Mouse (Mus musculus): ENCODE measurements around the gene Unc45b. TPM values are rescaled to one million over a fixed set of nuclear protein-coding genes. Genes with fewer than 3 reads are reported as not detected.

Gene Unc45b
- polyA plus RNA-seq (2015; fragmentation: Nextera tagmentation; extraction: Ambion mirVana): 1.8 and 2.1 TPM in 2 replicates

DNA sequence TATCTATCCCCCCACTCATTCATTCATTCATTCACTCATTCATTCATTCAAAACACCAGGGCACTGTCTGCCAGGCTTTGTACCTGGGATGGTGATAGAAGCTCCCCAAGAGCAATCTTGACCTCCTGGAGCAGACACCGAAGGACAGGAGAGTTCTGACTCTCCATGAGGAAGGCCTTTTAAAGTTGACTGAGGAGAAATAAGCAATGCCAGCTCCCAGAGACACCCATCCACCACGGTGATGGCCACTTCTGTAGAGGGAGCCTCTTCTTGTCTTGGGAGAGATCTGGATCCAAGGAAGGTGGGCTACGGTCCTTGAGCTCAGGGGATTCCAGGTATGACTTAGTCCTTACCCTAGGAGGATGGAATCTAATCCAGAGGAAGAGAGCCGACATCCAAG, at the start of gene Unc45b:
Unc45b (plus strand) TSS at position 301 of the 400 bp plus-strand sequence.
- H3K27ac ChIP-seq: no peak within 1 kb of the TSS
- H3K4me3 ChIP-seq (replicated peaks): no peak within 1 kb of the TSS
- no peaks in the 10 kb centered on the region for H3K9me3 ChIP-seq
- peaks cover 4% of the 10 kb centered on the region; the same call in 1 of the 2 replicates for H3K36me3 ChIP-seq
- H3K9ac ChIP-seq: no peak within 1 kb of the TSS
- no peak within 1 kb of the TSS for H3K4me2 ChIP-seq (replicated peaks)
- peaks cover 9% of the 10 kb centered on the region for H3K4me1 ChIP-seq (replicated peaks)
- WGBS: 89% methylated on average over 4 of the region's 4 CpGs
- ATAC-seq: no peak
- no peaks in the 10 kb centered on the region; the same call in 1 of the 2 replicates for H3K27me3 ChIP-seq (replicated peaks)

DNA sequence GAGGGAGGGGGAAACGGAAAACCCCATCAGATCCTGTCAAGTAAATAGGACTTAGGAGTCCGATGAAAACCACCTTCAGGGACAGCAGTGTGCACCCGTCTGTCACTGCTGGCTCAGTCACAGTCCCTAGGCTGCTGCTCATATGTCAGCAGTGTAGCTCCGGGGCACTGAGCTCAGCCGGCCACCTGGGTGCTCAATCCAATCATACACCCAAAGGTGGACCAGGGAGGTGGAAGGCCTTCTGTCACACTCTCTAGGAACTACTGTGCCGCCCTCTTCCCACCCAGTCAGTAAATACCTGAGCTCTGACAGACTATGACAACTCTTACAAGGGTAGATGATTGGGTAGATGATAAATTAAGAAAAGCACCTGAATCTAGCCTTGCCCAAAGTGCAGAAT, 49.6 kb upstream of the Unc45b start:
- Histone ChIP-seq H3K9me3 (no peaks in the 10 kb centered on the region), H3K36me3 (no peaks in the 10 kb centered on the region), H3K4me2 (replicated peaks) (no peak overlapping the region), H3K4me1 (replicated peaks) (peaks cover 11% of the 10 kb centered on the region; the same call in 1 of the 2 replicates), H3K4me3 (replicated peaks) (no peak overlapping the region), H3K27me3 (replicated peaks) (no peaks in the 10 kb centered on the region), H3K9ac (no peak overlapping the region), H3K27ac (no peak overlapping the region)
- 90% methylated on average over 6 of the region's 6 CpGs for WGBS
- ATAC-seq: no peak

DNA sequence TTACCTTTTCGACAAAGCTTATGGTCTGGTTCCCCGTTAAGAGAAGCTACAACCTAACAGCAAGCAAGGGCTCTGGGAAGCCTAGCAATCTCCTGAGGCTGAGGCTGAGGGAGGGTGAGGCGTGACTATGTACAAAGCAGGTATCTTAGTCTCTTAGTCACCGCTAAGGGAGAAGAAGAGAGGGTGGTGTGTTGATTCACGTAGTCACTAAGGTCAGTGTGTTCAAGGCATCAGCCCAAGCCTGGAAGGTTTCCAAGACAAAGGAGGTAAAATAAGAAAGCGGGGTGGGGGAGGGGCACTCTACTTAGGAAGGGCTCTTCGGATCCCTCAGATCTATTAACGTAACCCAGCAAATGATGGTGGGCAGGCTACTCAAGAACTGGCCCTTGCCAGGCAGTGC, 48.8 kb upstream of the Unc45b start:
- Histone ChIP-seq H3K4me2 (replicated peaks) (no peak overlapping the region), H3K9me3 (no peaks in the 10 kb centered on the region), H3K36me3 (no peaks in the 10 kb centered on the region), H3K4me3 (replicated peaks) (no peak overlapping the region), H3K4me1 (replicated peaks) (peaks cover 11% of the 10 kb centered on the region; the same call in 1 of the 2 replicates), H3K27me3 (replicated peaks) (no peaks in the 10 kb centered on the region), H3K27ac (no peak overlapping the region), H3K9ac (no peak overlapping the region)
- WGBS: 69% methylated on average over 8 of the region's 8 CpGs
- ATAC-seq: peak; percentile 56

DNA sequence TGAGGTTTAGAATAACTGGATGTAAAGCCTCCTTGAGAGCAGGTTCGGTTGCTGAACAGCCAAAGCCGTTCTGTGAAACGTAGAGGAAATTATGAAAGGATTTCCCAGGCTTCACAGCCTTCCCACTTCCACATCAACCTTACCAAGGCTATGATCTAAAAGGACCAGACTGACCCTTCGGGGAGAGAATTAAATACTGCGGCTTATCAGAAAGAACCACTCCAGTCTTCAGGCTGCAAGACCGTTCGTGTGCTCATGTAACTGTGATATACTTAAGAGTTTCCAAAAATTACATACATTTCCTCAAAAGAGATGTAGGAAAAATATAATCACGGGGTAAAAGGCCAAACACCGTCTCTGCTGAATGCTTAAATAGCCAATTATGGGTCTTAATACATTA, 47.7 kb upstream of the Unc45b start:
- Histone ChIP-seq H3K27ac (no peak overlapping the region), H3K4me2 (replicated peaks) (no peak overlapping the region), H3K9ac (no peak overlapping the region), H3K4me1 (replicated peaks) (peaks cover 11% of the 10 kb centered on the region; the same call in 1 of the 2 replicates), H3K9me3 (no peaks in the 10 kb centered on the region), H3K27me3 (replicated peaks) (no peaks in the 10 kb centered on the region), H3K36me3 (no peaks in the 10 kb centered on the region), H3K4me3 (replicated peaks) (no peak overlapping the region)
- WGBS: 87% methylated on average over 9 of the region's 9 CpGs
- no peak for ATAC-seq

DNA sequence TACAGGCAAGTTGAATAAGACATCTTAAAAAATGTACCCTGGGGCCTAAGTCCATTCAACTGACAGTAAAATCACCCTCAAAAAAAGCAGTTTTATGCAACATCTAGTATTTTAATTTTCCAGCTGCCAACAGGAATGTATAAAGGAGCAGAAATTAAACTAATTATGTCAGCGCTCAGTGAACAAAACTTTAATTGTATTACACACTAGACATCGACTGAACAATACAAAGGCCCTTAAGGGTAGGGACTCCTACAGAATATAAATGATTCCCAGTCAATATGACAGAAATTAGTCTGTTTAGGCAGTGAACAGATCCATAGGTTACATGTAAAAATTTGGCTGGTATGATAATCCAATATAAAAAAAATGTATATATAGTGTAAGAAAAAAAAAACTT, 47.3 kb upstream of the Unc45b start:
- no peak overlapping the region for H3K9ac ChIP-seq
- WGBS: 80% methylated on average over 2 of the region's 2 CpGs
- no peak overlapping the region for H3K4me2 ChIP-seq (replicated peaks)
- no peaks in the 10 kb centered on the region for H3K9me3 ChIP-seq
- ATAC-seq: no peak
- H3K4me3 ChIP-seq (replicated peaks): no peak overlapping the region
- H3K27ac ChIP-seq: no peak overlapping the region
- no peaks in the 10 kb centered on the region for H3K27me3 ChIP-seq (replicated peaks)
- no peaks in the 10 kb centered on the region for H3K36me3 ChIP-seq
- peaks cover 11% of the 10 kb centered on the region; the same call in 1 of the 2 replicates for H3K4me1 ChIP-seq (replicated peaks)

DNA sequence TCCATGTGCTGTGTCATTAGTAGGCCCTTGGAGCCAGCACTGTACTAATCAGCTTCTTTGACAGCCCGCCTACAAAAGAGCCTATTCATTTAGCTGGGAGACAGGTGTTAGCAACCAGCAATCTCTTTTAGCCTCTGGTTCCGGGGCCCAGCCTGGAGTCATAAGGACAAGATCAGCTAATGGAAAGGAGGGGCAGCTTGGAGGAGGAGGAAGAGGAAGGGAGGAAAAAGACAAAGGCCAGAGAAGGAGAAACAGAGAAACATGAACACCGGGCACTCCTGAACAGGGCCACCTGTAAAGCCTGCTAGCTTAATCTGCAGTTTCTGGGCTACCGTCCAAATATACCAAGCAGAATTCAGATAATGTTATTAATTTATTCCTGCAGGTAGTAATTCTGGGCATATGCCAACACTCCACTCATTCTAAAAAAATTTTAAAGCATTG, 46.8 kb upstream of the Unc45b start:
- 58% methylated on average over 4 of the region's 4 CpGs for WGBS
- Histone ChIP-seq H3K9me3 (no peaks in the 10 kb centered on the region), H3K9ac (no peak overlapping the region), H3K4me2 (replicated peaks) (no peak overlapping the region), H3K27me3 (replicated peaks) (no peaks in the 10 kb centered on the region), H3K36me3 (no peaks in the 10 kb centered on the region), H3K4me3 (replicated peaks) (no peak overlapping the region), H3K27ac (no peak overlapping the region), H3K4me1 (replicated peaks) (peaks cover 11% of the 10 kb centered on the region; the same call in 1 of the 2 replicates)
- ATAC-seq: peak; percentile 83

DNA sequence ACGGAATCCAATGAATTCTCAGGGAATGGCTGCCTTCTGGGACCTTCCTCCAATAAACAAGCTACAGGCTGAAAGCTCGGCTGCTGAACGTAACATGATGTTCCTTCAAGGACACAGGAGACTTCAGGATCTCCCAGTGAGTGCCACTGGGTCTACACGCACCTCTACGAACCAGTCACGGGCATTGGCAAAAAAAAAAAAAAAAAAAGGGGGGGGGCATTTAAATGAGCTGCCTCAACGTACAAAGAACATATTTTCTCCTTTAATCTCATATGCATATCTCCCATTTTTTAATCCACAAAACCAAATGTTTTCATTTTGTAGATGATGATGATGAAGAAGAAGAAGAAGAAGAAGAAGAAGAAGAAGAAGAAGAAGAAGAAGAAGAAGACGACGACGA, 44.4 kb upstream of the Unc45b start:
- no peak overlapping the region for H3K4me3 ChIP-seq (replicated peaks)
- no peak overlapping the region for H3K4me2 ChIP-seq (replicated peaks)
- no peaks in the 10 kb centered on the region for H3K36me3 ChIP-seq
- H3K27ac ChIP-seq: no peak overlapping the region
- H3K4me1 ChIP-seq (replicated peaks): peaks cover 11% of the 10 kb centered on the region; the same call in 1 of the 2 replicates
- H3K9me3 ChIP-seq: no peaks in the 10 kb centered on the region
- WGBS: 82% methylated on average over 10 of the region's 10 CpGs
- H3K9ac ChIP-seq: no peak overlapping the region
- no peak for ATAC-seq
- H3K27me3 ChIP-seq (replicated peaks): no peaks in the 10 kb centered on the region

DNA sequence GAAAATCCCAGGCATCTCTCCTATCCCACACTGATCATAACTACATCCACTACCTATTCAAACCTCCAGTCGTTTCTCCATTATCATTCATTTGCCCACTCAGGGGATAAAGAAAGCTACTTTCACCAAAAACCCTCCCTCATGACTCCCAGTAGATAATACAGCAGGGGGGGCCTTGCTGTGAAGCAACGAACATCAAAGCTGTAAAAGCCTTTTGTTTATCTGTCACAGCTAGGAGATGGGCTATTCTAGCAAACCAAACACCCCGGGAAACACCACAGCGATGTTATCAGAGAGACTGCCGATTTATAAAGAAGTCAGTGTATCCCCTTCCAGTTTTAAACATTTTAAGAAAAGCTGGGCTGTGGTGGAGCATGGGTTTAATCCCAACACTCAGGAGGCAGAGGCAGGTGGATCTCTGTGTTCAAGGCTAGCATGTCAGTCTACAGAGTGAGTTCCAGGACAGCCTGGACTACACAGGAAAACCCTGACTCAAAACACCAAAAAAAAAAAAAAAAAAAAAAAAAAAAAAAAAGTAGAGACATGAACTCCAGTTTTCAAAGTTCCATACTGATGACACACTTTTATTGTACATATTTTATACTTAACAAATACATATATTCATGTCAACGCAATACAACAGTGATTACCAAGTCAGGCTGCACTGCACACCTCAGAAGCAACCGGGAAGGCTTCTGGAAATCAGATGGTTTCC, 43.3 kb upstream of the Unc45b start:
- peaks cover 3% of the 10 kb centered on the region; the same call in 1 of the 2 replicates for H3K4me1 ChIP-seq (replicated peaks)
- WGBS: 37% methylated on average over 7 of the region's 7 CpGs
- no peaks in the 10 kb centered on the region for H3K36me3 ChIP-seq
- H3K4me2 ChIP-seq (replicated peaks): no peak overlapping the region
- no peak overlapping the region for H3K9ac ChIP-seq
- no peak overlapping the region for H3K27ac ChIP-seq
- no peak for ATAC-seq
- H3K4me3 ChIP-seq (replicated peaks): no peak overlapping the region
- H3K9me3 ChIP-seq: no peaks in the 10 kb centered on the region
- no peaks in the 10 kb centered on the region for H3K27me3 ChIP-seq (replicated peaks)

DNA sequence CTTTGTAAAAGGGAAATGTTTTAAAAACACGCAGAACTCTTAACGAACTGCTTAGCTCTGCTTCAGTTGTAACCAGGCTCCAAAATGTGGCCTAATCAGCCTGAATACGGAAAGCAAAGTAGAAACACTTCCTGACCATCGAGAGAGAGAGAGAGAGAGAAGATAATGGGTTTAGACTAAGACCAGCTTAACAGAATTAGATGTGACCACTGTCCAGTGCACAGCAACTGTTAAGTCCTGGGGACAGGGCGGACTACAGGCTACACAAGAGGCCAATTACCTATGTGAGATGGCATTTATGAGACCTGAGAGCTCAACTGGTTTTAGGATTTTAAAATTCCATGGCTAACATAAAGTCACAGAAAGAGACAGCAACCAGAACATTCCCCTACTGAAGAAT, 42.4 kb upstream of the Unc45b start:
- H3K27ac ChIP-seq: no peak overlapping the region
- 80% methylated on average over 5 of the region's 5 CpGs for WGBS
- no peak overlapping the region for H3K4me2 ChIP-seq (replicated peaks)
- H3K27me3 ChIP-seq (replicated peaks): no peaks in the 10 kb centered on the region
- H3K4me3 ChIP-seq (replicated peaks): no peak overlapping the region
- no peak overlapping the region for H3K9ac ChIP-seq
- ATAC-seq: no peak
- H3K9me3 ChIP-seq: no peaks in the 10 kb centered on the region
- H3K4me1 ChIP-seq (replicated peaks): 0 out of 2 replicates have a peak, but pooled peaks cover 3% of the 10 kb centered on the region
- H3K36me3 ChIP-seq: no peaks in the 10 kb centered on the region

DNA sequence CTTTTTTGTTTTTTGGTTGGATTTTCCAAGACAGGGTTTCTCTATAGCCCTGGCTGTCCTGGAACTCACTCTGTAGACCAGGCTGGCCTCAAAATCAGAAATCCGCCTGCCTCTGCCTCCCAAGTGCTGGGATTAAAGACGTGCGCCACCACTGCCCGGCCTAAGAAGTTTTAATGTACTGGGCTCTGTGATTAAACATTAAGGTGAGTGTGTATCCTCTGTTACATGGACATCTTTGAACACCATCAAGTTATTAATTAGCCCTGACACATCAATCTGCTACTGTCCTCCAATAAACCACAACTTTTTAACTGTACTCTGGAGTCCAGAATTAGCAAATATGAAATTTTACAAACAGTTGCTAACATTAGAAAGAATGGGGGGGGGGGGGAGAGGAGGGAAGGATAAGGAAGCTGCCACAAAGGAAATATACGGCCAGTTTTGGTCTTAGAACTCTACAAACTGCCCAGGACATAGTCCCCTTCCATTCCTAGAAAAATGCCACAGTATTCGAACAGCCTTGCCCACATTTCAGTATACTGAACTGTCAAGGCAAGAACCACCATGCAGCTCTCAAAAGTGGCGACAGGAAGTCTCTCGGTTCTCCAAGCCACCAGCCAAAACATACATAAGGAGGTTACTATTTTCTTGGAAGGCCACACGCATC, 40.7 kb upstream of the Unc45b start:
- Histone ChIP-seq H3K36me3 (no peaks in the 10 kb centered on the region), H3K4me3 (replicated peaks) (peak overlapping the region; percentile 93), H3K27ac (no peak overlapping the region), H3K9me3 (no peaks in the 10 kb centered on the region), H3K4me2 (replicated peaks) (peak overlapping the region; percentile 85), H3K27me3 (replicated peaks) (no peaks in the 10 kb centered on the region), H3K4me1 (replicated peaks) (no peaks in the 10 kb centered on the region), H3K9ac (peak overlapping the region; percentile 88; the same call in 1 of the 2 replicates)
- ATAC-seq: no peak
- WGBS: 59% methylated on average over 9 of the region's 9 CpGs

DNA sequence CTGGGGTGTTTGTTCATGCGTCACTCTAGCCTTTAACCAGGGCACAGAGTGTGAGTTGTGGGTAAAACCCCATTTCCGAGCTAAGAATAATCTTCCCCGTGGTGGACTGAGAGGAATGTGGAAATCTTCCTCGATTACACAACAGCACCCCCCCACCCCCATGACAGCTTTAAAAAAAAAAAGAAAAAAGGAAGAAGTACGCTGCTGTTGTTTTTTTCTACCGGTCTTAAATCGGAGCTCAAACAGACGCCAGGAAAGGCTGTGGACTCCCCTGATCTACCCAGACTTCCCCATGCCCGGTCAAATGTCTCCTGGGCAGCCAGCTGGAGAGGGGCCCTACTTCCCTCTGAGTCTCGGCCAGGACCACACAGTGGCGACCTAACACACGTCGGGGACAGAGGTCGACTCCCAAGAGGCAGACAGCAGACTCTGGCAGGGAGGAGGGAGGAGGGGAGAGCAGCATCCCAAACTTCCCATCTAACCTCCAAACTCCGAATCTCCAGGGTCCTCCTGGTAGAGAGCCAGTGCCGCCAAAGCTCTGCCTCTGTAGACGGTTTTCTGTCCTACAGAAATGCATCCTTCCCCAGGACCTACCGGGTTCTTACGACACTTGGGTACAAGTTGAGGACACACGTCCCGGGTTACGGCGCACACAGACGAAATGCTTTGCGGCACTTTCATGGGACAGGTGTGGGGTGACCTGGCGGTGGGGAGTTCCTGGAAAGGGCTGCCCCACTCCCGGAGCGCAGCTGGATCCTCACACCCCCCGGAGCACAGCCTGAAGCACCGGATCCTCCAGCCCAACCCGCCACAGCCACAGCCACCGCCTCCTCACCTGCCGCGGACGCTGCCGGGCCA, 39.9 kb upstream of the Unc45b start:
- H3K4me3 ChIP-seq (replicated peaks): peak overlapping the region; percentile 93
- H3K27ac ChIP-seq: peak overlapping the region; percentile 63
- 2% methylated on average over 36 of the region's 36 CpGs for WGBS
- no peaks in the 10 kb centered on the region for H3K9me3 ChIP-seq
- H3K36me3 ChIP-seq: no peaks in the 10 kb centered on the region
- no peaks in the 10 kb centered on the region for H3K4me1 ChIP-seq (replicated peaks)
- H3K27me3 ChIP-seq (replicated peaks): no peaks in the 10 kb centered on the region
- H3K9ac ChIP-seq: peak overlapping the region; percentile 88
- peak; percentile 75 for ATAC-seq
- peak overlapping the region; percentile 85 for H3K4me2 ChIP-seq (replicated peaks)

DNA sequence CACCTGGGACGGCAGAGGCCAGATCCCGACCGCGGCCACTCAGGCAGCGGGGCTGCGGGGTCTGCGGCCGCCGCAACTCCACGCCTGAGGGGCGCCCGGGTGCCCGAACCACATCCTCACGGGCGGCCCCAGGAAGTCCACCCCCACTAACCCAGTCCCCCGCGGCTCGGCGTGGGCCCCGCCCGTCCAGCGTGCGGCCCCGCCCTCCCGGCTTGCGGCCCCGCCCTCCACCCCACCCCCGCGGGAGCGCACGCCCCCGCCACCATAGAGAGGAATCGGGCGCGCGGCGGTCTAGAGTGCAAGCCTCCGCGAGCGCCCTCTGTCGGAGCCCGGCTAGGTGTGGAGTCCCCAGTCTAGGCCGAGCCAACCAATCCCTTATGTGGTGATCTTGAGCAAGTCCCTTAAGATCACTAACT, 39.3 kb upstream of the Unc45b start, which contains the start of gene Rffl:
Rffl (minus strand) TSS at position 180 of the 416 bp plus-strand sequence.
- H3K4me1 ChIP-seq (replicated peaks): no peaks in the 10 kb centered on the region
- H3K9me3 ChIP-seq: no peaks in the 10 kb centered on the region
- under 1% methylated on average over 43 of the region's 43 CpGs for WGBS
- H3K27me3 ChIP-seq (replicated peaks): no peaks in the 10 kb centered on the region
- no peaks in the 10 kb centered on the region for H3K36me3 ChIP-seq
- H3K4me3 ChIP-seq (replicated peaks): peak within 1 kb of the TSS; percentile 93
- peak within 1 kb of the TSS; percentile 85 for H3K4me2 ChIP-seq (replicated peaks)
- H3K9ac ChIP-seq: peak within 1 kb of the TSS; percentile 88
- peak within 1 kb of the TSS; percentile 63 for H3K27ac ChIP-seq
- ATAC-seq: peak; percentile 98
